Mouse (Mus musculus) gastrocnemius, adult 8-10 months (tissue): Measurements from ENCODE around the gene Ipo5. TPM values are rescaled to one million over a fixed set of nuclear protein-coding genes. Genes with fewer than 3 reads are reported as not detected.

Experiments
- DNase-seq, 2 experiments: peaks; one replicate each; pipeline ENCODE4 v3.0.0; 2022; ENCODE audit warnings: low spot score in 2 of 2
- total RNA-seq, 4 experiments: library from RNA; stranded (reverse); gene quantifications; 2 replicates each; pipeline ENCODE4 v1.2.4; 2022

Ipo5 gene
- total RNA-seq, 4 experiments from 2014 or later, result 124 to 128 (median 124) TPM

DNA sequence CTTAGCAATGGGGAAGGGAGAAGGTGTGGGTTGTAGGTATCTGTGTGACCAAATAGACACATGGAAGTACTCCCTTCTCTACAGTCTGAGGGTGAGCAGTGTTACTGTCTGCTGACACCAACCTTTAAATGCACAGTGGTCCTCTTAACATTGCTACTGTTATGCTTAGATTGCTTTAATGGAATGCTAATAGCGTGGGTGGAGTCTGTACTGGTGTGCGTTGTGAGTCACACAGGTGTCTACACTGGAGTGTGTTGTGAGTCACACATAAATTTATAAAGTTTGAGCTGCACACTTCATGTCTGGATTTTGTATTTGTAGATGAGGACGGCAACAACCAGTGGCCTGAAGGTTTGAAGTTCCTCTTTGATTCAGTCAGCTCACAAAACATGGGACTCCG is 10.8 kb downstream of the Ipo5 start:
- no peak for DNase-seq

GRCm38 (mm10) chr14:120924044-120924443 is 13.0 kb downstream of the Ipo5 start:
- DNase-seq, result no peak

DNA sequence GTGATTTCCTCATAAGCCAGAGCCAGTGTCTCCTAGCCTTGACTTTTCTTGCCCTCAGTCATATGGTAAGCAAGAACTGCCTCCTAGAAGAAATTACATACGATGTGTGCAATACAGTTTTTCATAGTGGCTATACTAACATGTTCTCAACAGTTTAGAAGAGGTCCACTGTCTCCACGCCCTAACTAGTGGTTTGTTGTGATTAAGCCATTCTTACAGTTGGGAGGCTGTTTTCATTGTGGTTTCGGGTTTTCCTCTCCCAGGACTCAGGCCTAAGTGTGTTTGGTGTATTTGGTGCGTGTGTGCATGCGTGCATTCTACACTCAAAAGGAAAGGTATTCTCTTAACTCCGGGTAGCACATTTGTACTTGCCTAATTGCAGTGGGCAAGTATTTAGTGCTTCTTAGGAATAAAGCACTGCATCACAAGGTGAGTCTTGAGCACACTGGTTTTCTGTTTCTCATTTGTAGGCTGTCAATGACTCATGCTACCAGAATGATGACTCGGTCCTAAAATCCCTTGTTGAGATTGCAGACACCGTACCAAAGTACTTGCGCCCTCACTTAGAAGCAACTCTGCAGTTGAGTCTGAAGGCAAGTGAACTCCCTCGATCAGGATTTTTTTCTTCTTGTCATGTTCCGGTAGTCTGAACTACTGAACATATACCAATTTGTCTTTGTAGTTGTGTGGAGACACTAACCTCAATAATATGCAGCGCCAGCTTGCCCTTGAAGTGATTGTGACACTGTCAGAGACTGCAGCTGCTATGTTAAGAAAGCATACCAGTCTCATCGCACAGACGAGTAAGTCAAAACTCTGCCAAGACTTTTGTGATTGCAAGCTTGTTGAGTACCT is 14.9 kb downstream of the Ipo5 start:
- no peak for DNase-seq

- DNase-seq, result no peak
Observed at GRCm38 (mm10) chr14:120931236-120931635, 20.2 kb downstream of the Ipo5 start.

DNA sequence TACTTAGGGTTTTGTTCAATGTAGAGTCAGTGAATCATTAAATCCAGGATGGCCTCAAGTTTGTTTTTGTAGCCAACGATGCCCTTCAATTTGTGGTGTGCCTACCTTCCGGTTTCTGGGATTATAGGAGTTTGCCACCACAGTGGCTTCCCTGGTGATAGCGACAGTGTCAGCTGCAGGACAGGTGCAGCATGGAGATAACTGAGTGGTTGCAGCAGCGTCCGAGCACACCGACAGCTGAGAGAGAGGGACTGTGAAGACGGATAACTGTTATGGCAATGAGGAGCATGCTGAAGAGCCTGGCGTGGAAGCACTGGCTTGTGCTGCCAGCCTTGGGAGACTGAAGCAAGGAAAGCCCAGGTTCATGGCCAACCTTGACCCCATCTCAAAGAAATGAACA is 22.6 kb downstream of the Ipo5 start:
- DNase-seq, result no peak

GRCm38 (mm10) chr14:120937102-120937501 is 26.1 kb downstream of the Ipo5 start:
- no peak for DNase-seq

- no peak for DNase-seq
Observed at GRCm38 (mm10) chr14:120942803-120943202, 31.8 kb downstream of the Ipo5 start.

DNA sequence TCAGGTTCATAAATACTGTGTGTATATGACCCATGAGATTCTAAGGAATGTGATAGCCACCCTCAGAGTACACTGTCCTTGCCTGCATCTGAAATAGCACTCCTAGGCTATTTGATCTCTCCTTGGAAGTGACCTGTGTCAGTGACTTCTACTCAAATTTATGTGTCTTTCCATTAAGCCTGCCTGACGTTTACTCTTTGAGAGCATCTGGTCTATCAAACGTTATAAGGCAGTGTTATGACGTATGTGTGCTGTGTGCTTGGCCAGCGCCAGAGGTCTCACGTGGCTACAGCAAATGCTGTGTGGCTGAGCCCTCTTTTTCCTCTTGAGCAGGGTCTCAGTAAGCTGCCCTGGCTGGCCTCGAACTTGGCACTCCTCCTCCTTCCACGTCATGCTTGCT is 34.1 kb downstream of the Ipo5 start:
- DNase-seq, result no peak

- no peak for DNase-seq
Observed at GRCm38 (mm10) chr14:120947104-120947503, 36.1 kb downstream of the Ipo5 start.

DNA sequence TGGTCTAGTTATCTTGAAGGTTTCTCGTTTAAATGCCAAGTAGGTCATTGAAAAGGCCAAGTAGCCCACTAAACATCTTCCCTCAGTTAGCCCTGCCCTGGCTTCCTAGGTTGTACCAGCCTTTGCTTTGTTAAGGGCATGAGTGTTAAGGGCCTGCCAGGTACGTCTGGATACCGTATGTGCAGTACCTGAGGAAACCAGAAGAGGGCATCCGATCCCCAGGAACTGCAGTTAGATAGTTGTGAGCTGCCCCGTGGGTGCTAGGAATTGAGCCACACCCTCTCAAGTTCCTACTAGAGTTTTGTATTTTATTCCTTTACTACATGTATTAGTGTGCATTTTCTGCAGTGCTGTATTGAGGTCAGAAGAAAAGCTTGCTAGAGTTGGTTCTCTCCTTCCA is 38.0 kb downstream of the Ipo5 start:
- no peak for DNase-seq

DNA sequence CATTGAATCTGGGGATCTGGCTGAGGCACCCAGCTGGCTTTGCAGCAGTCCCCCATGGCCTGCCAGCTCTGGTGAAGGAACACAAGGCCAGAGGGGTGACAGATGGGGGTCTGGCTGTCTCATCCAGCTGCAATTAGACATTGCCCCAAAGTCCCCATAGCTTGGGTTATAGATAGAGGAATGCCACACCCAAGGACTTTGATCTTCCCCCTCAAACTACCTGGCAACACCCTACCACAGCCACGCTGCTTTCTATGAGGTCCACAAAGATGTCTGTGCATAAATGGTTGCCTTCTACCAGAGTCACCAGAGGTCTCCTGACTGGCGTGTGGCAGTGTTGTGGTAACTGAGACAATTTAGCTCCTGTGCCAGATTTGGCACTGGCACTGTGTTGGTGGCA is 39.0 kb downstream of the Ipo5 start:
- no peak for DNase-seq

DNA sequence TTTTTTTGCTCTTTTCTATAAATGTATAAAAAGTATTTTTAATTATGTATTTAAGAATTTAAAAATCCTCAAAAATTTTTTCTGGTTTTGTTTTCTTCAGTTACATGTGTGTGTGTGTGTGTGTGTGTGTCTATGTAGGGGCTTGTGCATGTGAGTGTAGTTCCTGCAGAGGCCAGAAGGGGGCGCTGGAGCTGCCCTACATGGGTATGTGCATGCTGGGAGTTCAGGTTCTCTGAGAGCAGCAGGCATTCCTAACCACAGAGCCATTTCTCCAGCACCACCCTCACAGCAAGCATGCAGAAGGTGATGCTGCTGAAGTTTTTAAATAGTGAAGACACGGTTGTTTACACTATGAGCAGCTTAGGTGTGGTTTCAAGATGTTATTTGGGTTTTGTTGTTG is 41.4 kb downstream of the Ipo5 start:
- no peak for DNase-seq

- no peak for DNase-seq
Observed at GRCm38 (mm10) chr14:120960551-120960950, 49.5 kb downstream of the Ipo5 start.

DNA sequence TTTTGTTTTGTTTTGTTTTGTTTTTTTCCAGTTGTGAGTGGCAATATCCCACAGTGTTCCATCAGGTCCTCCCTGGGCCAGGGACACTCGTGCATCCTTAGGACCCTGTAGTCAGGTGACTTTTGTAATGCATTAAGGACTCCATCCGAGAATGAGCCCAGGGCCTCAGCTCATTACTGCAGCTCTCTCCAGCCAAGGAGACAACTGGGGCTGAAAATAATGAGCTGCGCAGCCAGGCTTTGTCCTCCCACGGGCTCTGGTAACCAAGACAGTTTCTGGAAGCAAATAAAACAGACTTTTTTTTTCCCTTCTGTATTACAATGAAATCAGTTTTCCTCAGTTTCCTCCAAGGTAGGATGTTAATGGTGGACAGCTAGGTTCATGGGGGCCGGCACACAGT is 50.0 kb downstream of the Ipo5 start:
- no peak for DNase-seq

GRCm38 (mm10) chr14:120967072-120967471 is 56.0 kb downstream of the Ipo5 start:
- no peak for DNase-seq

- no peak for DNase-seq
Observed at GRCm38 (mm10) chr14:120968723-120969122, 57.7 kb downstream of the Ipo5 start.

DNA sequence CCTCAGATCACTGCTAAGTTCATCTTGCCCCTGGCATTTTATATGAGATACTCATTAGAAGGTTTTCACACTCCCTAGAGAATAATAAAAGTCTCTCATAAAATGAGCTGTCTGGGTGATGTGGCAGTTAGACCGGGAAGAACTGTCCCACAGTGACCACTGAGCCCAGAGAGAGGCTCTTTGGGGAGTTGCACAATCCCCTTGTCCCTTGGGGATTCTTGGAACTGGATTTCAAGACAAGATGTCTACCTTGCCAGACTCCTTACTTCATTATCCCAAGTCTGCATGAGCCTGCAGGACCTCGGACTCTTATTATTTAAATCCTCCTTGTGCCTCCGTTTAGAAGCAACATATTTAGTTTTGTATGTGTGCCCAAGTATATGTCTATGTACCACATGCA is 58.6 kb downstream of the Ipo5 start:
- no peak for DNase-seq

- no peak for DNase-seq
Observed at GRCm38 (mm10) chr14:120970637-120971036, 59.6 kb downstream of the Ipo5 start.

DNA sequence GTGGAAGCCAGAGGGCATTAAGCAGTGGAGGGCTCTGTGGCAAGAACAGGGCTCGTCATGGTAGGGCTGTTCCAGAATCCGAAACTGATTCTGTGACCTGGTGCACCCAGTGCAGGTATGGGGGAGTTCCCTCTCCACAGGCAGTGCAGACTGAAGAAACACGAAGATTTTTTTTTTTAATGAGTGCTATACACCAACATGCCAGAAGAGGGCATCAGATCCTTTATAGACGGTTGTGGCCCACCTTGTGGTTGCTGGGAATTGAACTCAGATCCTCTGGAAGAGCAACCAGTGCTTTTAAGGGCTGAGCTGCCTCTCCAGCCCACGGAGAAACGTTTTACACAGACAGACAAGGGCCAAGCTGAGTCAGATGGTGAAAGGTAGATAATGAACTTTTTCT is 60.3 kb downstream of the Ipo5 start:
- DNase-seq, result no peak

- DNase-seq, result no peak
Observed at GRCm38 (mm10) chr14:120979559-120979958, 68.5 kb downstream of the Ipo5 start.

DNA sequence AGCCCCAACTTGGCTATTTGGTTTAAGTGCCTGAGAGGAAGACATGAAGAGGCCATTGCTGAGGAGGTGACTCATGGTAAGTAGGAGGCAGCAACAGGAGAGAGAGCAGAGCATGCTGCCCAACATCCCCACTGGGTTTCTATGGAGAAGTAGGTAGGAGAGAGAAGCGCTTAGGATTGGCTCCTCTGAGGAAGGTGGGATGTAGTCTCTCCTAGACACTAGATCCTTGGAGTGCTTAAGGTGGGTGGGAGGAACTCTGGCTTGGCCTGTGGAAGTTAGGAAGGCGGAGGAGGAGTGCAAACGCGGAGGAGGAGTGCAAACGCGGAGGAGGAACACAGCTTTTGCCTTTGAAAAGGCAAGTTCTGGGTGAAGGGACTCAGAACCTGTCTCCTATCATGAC is 78.1 kb downstream of the Ipo5 start:
- no peak for DNase-seq
